Mouse (Mus musculus): ENCODE data around the gene Adamts18. TPM values are rescaled to one million over a fixed set of nuclear protein-coding genes. Genes with fewer than 3 reads are reported as not detected.

Adamts18 gene
- under 1 TPM; 0.47 to 0.97 TPM for total RNA-seq (2021)
- long read RNA-seq, experiment 1, result 0 reads
- long read RNA-seq, experiment 2, result 0 reads

DNA sequence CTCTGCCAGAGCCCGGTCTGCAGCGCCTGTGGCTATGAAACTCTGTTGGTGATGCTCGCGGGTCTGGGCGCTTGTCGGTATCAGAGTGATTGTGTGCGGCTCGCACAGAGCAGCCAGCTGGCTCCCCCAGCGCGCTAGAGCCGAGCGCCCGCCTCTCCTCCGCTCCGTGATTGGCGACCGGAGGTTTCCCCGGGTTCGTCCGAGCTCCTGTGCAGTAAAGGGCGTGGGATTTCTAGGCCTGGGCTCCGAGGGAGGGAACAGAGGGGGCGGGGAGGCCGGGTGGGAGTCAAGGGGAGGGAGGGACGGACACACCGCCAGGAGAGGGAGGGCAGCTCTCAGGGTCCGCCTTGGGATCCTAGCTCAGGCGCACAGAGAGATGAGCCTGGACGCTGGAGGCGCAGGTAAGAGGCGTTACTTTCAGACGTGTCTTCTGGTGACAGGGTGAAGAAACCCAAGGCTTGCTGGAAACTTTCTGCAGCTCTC lies at the start of gene Adamts18:
Gene Adamts18, minus strand, starts transcription at position 86 of the 483 bp plus-strand sequence.
- DNase-seq, result peak; percentile 12

DNA sequence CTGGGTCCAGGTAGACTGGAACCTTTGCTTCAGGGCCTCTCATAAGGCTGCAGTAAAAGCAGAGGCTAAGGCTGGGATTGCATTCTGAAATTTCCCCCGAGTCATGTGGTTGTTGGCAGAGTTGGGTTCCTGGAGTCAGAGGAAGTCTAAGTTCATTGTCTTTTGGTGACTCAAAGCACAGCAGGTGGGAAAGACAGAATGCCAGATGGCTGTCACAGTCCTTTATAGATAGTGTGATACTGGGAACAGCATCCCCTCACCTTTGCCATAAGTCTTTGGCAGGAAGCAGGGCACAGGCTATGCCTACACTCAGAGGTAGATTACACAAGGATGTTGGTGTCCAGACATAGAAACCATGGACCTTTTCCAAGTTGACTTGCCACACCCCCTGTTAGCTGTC lies 47.9 kb upstream of the Adamts18 start:
- DNase-seq, result no peak

DNA sequence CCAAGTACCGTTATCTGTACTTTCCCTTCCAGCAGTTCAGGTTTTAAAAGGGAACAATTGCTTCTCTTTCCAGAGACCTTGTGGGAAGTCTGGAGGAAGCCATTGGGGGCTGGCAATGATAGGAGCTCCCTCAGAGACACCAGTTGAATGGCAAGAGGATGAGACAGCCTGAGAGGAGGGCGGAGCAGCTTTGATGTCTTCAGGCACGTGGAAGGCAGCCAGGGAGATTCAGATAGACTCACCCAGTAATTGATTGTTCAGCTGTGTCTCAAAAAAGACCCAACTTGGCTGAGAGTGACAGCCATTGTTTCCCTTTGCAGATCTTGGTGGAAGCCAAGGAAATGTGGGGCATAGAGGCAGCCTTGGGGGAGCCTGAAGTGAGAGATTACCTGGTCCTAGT lies 42.8 kb upstream of the Adamts18 start:
- DNase-seq, result no peak

DNA sequence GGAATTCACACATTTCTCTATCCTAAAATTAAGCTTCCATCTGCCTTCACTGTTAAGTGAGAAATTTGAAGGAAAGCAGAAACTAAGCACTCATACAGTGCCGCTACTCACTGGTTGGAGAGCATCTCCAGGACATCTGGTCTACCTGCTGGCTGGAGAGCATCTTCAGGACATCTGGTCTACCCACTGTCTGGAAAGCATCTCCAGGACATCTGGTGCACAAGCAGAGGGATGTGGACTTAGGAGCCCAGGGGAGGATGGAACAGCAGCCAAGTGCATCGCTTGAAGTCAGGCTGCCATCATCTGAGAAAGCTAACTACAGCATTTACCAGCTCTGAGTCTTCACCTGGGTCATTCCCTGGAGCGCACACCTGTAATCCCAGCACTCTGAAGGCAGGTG lies 38.0 kb upstream of the Adamts18 start:
- DNase-seq, result no peak

DNA sequence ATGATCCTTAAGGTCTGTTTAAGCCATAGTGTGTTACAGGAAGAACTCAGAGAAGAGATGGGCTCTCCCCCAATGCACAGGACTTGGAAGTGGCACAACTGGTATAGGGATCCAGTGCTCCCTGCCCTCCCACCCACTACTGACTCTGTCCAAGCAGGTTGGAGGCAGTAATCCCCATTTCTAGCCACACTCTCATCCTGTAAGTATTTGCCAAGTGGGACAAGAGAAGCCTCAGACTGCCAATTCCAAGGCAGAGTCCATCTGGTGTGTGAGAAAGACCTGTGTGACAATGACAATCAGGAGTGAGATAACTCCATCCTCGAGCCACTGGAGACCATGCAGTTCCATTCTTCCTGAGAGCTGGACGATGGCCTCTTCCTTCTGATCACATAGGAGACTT lies 36.6 kb upstream of the Adamts18 start:
- DNase-seq, result no peak

DNA sequence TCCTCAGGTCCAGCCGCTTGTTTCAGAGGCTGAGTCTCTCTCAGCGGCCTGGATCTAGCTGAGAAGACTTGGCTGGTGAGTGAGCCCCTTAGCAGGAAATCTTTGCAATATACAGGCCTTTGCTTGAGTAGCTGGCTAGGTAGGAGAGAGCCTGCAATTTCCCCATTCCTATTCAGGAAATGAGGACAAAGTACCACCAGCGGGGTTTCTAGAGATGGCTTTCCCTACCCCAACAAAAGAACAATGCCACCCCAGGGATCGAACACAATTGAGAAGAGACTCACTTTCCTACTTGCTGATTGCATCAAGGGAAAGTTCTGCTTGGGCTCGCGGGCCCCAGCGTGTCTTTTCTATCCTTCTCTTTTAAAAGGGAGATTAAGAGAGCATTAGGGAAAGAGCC lies 35.5 kb upstream of the Adamts18 start:
- DNase-seq, result no peak

DNA sequence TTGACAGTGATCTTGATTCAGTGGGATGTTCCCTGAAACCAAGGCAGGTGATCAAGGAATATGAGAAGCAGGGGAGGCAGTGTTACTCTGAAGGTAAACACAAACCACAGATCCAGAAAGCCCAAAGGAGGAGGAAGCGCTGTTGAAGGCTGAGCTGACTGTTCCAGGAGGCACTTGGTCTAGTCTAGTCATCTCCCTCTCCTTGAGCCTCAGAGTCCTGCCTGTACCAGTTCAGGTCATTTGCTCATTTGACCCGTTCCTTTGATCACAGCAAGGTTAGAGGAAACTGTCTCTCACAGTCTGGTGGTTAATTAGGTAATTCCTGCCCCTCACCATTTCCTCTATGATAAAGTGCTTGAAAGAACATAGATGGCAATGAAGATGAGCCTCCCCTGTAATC lies 34.0 kb upstream of the Adamts18 start:
- DNase-seq, result no peak

DNA sequence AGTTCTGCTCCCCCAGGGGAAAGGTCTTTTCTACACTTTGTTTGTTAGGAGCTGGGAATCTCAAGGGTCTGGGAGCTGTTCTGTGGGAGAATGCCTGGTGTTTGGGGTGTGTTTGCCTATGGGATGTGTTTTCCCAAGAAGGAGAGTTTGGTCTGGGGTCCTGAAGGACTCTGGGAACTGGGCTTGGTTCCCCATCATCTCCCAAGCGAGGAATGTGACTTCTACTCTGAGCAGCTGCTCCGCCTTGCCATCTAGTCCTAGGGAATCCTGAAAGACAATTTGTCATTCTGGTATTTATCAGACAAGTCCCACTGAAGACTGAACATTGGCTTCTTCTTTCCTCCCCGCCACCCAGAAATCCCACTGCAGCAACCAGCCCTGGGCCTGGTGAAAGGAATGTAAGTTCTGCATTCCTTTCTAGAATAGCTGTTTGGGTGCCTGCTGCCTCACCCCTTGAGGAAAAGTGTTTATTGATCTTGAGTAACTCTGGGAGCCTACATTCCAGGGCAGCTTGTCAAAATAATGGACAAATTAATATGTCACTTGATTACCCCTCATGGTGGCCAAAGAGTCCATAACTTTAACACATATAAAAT lies 30.0 kb upstream of the Adamts18 start:
- no peak for DNase-seq

DNA sequence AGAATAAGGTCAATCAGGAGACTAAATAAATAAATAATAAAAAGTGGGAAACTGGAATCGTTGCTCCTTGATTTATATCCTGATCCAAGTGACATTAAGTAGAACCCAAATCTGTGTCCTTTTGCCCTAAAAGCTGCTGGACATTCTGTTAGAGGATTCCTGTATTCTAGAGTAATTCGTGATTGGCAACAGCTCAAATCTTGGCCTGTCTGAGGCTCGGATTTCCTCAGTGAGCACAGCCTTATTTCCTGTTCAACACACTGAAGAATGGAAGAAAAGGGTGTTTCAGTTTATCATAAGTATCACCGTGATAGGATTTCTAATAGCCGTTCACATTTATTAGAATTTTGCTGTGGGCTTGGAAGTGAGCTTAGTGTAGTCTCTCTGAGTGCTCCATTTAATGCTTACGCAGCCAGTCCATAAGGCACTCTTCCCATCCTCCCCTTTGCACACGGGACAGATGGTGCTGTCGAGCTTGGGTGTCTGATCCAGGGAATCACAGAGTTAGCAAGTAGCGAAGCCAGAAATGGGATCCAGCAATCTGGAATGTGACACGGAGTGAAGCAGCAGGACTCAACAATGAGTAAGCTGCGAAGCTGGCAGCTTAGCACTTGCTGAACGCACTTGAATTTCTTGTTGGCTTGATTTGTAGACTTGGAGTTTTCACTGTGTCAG lies 25.0 kb upstream of the Adamts18 start:
- DNase-seq, result peak; percentile 13

DNA sequence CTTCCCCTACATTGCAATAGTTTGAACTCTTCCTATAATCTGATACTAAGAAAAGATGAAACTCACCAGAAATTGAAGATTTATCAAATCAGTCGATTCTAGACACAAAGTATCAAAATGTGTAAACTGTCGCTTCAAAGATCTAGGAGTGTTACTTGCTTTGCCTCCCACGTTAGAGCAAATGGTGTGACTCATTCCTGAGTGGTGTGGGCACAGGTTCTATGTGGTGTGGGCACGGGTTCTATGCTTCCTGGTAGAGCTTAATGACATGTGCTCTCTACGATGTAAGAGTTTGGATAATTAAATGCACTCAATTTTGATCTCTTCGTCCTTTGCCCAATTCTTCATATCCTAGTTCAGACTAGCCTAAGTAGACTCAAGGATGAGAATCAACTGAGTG lies 23.9 kb upstream of the Adamts18 start:
- no peak for DNase-seq

DNA sequence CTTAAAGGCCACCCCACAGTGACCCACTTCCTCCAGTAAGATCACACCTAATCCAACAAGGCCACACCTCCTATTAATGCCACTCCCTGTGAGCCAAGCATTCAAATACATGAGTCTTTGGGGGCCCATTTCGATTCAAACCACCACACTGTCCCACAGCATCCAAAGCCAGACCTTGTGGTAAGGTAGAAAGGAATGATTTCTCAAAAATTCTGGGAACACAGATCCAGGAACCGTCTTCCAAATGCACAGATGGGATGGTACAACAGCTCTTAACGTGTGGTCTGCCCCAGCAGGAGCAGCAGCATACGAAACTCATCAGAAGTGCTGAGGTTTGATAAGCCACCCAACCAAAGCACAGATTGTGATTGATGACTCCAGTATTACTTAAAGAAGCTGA lies 18.0 kb upstream of the Adamts18 start:
- DNase-seq, result no peak

DNA sequence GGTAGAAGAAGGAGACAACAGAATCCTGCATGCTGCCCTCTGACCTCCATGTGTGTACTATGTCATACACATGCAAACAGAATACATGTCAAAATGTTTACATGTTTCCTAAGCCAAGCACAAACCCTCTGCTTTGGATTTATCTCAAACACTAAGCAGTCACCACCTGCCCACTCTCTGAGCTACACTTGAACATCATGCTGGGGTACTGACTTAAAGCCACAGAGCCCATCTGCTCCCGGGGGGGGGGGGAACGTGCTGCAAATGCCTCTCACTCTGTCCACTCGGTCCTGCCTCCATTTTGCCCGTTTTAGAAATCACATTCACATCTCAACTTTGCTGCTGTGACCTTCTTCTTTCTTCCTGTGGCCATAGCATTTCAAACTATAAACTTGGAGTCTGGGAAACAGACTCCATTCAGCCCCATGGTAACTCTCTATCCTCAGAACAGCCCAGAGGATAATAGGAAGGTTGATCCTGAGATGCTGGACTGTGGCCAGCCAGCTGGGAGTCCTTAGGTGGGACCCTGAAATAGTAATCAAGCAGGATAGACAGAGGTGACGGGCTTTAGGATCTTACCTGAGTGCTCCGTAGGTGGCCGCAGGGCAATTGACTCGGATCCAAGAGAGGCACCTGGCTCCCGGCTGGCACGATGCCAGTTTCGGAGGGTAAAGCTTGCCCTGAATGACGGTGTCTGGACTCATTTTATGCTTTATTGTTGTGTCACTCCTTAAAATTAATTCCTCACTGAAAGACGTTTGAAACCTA lies 17.0 kb upstream of the Adamts18 start:
- peak; percentile 8 for DNase-seq

DNA sequence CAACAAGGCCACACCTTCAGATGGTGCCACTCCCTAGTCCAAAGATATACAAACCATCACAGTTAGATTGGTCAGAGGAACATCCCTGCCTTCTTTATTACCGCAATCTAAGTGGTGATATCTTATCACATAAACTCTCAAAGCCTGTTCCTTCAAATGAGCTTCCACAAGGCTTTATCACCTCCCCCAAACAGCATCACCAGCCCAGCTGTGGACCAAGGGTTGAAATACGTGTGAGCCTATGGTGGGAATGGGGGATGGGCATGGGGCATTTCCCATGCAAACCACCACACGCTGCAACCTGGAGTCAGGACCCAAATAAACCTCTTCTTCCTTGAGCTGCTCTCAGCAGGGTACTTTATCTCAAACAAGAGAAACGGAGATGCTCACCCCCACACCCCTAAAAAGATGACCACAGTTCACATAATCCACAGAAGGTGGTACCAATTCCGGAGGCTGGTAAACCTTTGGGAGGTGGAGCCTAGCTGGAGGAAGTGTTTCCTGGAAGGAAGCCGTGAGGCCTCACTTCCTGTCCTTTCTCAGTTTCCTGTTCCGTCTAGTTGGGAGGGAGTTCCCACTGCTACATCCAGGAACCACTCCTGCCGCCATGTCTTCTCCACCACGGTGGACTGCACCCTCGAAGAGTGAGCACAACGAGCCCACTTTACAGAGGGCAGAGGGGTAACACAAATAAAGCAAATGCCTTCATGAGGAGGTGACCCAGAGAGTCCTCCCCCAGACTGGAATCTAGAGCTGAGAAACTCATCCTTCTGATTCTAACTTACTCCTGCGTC lies 11.5 kb upstream of the Adamts18 start:
- no peak for DNase-seq

DNA sequence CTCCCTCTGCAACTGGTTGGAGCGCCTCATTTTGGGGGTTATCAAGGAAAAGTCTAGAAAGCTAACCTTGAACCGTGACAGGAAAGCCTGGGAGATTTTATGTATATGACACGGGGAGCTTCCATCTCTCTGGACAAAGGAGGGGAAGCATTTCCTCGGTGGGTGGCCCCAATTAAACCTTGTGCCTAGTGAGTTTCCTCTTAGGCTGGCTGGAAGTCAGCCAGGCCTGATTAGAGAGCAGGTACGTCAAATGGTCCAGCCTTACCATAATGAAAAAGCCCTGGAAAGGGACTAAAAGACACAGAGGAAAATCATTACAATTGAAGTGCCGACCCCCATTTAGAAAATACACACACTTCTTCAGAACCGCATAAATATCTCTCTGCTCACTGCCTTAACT lies 10.3 kb upstream of the Adamts18 start:
- no peak for DNase-seq

DNA sequence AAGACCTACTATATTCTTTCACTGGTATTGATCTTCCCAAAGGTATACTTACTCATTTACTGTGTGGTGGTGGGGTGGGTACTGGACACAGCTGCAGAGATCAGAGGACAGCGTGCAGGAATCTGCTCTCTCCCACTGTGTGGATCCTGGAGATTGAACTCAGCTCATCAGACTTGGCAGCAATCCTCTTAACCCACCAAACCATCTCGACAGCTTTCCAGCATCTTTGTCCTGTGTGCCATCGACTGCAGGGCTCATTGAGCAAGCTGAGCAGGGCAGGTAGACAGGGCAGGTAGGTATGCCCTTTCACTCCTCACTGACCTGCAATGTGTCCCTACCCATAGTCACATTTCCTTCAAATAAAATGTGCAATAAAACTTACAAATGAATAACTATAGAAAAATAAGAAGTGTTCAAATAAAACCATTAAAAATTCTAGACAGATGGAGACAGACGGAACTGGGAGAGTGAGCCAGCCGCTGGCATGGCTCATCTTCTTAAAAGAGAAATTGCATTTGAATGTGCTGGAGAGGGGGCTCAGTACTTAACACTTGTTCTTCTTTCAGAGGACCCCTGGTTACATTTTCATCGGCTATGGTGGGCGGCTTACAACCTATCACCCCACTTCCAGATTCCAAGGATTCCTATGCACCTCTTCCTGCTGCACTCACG lies 6.2 kb upstream of the Adamts18 start:
- no peak for DNase-seq

DNA sequence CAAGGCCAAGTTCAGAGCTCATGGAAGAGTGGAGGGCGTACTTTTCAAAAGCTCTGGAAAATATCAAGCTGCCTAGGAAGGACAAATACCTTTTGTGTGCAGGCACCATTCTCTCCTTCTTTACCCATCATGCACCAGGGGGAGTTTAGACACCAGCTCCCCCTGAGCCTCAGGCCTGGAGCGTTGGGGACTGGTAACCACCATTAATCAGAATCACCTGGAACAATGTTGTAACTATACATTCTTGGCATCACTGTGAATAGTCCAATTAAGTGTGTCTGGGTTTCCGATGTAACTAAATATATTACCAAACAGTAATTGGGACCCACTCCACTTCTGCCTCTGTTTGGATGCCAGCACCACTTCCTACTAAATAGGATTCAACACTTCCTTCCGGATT lies 5.2 kb upstream of the Adamts18 start:
- DNase-seq, result no peak

DNA sequence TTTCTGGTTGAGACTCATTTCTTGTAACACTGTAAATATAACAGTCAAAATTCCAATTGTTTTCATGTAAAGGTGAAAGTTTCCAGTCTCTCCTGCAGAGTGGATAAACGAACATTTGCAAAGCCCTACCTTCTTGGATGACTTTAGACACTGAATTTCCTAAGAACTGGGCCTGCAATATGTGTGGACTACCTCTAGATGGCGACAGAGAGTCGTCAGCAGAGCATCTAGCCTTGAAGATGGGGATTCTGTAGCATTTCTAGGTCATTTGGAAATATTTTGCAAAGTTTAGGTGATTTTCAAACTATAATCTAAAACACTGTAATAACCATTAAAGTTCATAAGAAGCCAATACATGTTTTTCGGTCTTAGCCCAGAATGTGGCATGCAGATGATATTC lies 3.1 kb upstream of the Adamts18 start:
- no peak for DNase-seq

DNA sequence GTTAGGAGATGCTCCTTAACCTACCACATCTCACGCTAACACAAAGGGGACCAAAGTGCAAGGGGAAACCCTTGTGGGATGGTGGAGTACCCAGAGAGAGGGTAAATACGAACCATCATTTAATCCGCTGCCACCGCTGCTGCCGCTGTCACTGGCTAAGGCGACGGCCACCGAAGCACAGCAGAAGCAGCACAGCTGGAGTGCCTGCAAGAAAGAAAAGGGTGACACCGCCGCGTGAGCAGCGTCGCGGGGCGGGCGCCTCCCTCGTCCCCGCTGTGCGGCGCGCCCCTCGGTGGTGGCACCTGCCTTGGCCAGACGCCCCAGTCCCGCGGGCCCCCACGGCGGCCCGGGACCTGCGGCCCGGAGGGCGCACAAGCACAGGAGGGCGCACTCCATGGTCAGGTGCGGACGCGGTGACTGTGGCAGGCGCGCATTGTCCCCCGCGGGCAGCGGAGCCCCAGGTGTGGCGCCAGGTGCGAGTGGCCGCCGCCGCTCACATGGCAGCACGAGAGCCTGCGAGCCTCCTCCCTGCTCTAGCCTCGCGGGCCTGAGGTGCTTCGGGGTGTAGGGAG lies 371 bp downstream of the Adamts18 start:
- DNase-seq, result no peak

DNA sequence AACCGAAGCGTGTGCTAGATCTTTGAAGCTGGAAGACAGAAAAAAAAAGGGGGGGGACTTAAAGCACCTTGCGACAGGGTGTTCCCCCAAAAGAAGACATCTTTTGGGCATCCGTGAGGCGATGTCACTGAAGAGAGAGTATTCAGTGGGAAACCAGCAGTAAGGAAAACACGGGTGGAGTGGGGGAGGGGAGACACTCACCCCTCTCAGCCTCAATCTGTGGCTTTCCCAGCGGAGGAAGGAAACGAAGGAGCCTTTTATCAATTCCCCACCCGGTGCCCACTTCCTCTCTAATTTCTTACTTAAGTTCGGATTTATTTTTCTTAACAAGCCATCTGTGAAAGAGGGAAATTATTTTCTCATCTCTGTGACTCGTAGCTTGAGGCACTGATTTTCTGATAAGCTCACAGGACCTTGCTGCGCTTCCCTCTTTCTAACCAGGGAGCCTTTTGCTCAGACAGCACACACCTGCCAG lies 895 bp downstream of the Adamts18 start:
- no peak for DNase-seq

DNA sequence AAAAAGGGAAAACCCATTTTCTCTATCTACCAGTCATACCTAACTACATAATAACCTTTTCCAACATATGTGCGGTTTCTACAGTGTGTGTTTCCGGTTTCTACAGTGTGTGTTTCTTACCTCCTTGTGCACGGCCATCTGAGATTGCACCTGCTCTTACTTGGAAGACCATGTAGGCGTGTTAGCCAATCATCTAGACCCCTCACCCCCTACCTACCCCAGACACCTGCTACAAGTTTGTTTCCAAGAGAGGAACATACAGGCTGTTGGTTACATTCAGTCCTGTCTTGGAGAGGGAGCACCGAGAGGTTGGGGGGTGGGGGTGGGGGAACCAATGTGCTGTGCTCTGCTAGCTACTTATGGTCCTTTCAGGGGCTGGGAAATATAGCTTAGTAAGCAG lies 1.9 kb downstream of the Adamts18 start:
- DNase-seq, result no peak

DNA sequence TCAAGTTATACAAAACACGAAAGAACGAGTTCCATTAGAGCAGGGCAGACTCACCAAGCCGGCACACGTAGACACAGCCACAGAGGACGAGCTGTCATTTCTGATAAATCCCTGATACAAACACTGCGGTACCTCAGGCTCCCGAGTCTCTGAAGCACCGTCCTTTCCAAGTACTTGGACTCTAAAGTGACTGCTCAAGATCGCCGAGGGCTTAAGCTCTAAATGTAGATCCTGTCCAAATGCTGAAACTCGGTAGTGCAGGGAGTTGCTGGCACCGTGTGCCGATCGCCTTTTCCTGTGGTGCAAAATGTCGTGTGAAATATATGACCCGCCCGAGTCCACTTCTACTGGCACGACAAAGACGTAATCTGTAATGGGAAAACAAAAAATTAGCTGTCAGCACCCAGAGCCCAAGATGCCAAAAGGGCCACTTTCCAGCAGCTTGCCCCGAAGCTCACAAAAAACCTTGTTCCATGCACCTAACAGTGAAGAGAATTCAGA lies 3.7 kb downstream of the Adamts18 start:
- DNase-seq, result no peak

All from gastrocnemius, postnatal 10 days (tissue).